Mouse (Mus musculus): ENCODE results near the gene Ccdc171. TPM values are rescaled to one million over a fixed set of nuclear protein-coding genes. Genes with fewer than 3 reads are reported as not detected.
"Not testable (repeated sequence)": the region's sequence is repeated elsewhere in the genome, so short reads cannot be mapped to it uniquely, and the experiment has no call there.

Gene Ccdc171
- polyA plus RNA-seq (2015; fragmentation: Nextera tagmentation; extraction: Ambion mirVana), result 3.5 and 3.8 TPM in 2 replicates

- peak; percentile 96 for ATAC-seq (replicated peaks; ENCODE audit: extremely low read depth, insufficient read depth, low FRiP score)
- Histone ChIP-seq H3K9ac (ENCODE audit: low read length) (peak within 1 kb of the TSS; percentile 90), H3K27ac (ENCODE audit: low read length) (peak within 1 kb of the TSS; percentile 95), H3K27me3 (ENCODE audit: control insufficient read depth, insufficient read depth, low read length) (no peaks in the 10 kb centered on the region), H3K36me3 (ENCODE audit: control insufficient read depth, insufficient read depth) (no peaks in the 10 kb centered on the region), H3K9me3 (replicated peaks; ENCODE audit: control insufficient read depth, low read length) (peaks cover 4% of the 10 kb centered on the region; the same call in 1 of the 2 replicates), H3K4me3 (ENCODE audit: low read length) (peak within 1 kb of the TSS; percentile 91), H3K4me2 (ENCODE audit: low read depth, low read length) (peak within 1 kb of the TSS; percentile 93), H3K4me1 (ENCODE audit: control insufficient read depth, insufficient read depth, low read length) (peaks cover 7% of the 10 kb centered on the region; the same call in 1 of the 2 replicates)
- WGBS, result 0% methylated on average over 73 of the region's 73 CpGs
Observed at GRCm38 (mm10) chr4:83524843-83525689, at the start of gene Ccdc171. Ccdc171 (plus strand) TSS chr4:83525545.

- Histone ChIP-seq H3K4me2 (ENCODE audit: low read depth, low read length) (peak overlapping the region; percentile 90), H3K4me3 (ENCODE audit: low read length) (peak overlapping the region; percentile 86), H3K4me1 (ENCODE audit: control insufficient read depth, insufficient read depth, low read length) (peaks cover 13% of the 10 kb centered on the region), H3K27ac (ENCODE audit: low read length) (peak overlapping the region; percentile 98; the same call in 1 of the 2 replicates), H3K9ac (ENCODE audit: low read length) (peak overlapping the region; percentile 83), H3K9me3 (replicated peaks; ENCODE audit: control insufficient read depth, low read length) (no peaks in the 10 kb centered on the region), H3K36me3 (ENCODE audit: control insufficient read depth, insufficient read depth) (peaks cover 14% of the 10 kb centered on the region), H3K27me3 (ENCODE audit: control insufficient read depth, insufficient read depth, low read length) (no peaks in the 10 kb centered on the region)
- no peak for ATAC-seq (replicated peaks; ENCODE audit: extremely low read depth, insufficient read depth, low FRiP score)
- 25% methylated on average over 12 of the region's 12 CpGs for WGBS
Observed at GRCm38 (mm10) chr4:83485250-83485649, 40.1 kb upstream of the Ccdc171 start.

- Histone ChIP-seq H3K4me2 (ENCODE audit: low read depth, low read length) (peak overlapping the region; percentile 90), H3K36me3 (ENCODE audit: control insufficient read depth, insufficient read depth) (peaks cover 14% of the 10 kb centered on the region)
- 0% methylated on average over 24 of the region's 40 CpGs for WGBS
Observed at GRCm38 (mm10) chr4:83485735-83486116, 39.6 kb upstream of the Ccdc171 start.

GRCm38 (mm10) chr4:83486117-83486901 is 39.0 kb upstream of the Ccdc171 start, which contains the start of gene Psip1:
Psip1 (minus strand) TSS chr4:83486459.
- ATAC-seq (replicated peaks; ENCODE audit: extremely low read depth, insufficient read depth, low FRiP score), result peak; percentile 87
- under 1% methylated on average over 69 of the region's 86 CpGs for WGBS

More at GRCm38 (mm10) chr4:83485735-83486116, 39.6 kb upstream of the Ccdc171 start:
- no peaks in the 10 kb centered on the region for H3K9me3 ChIP-seq (replicated peaks; ENCODE audit: control insufficient read depth, low read length)
- peaks cover 13% of the 10 kb centered on the region for H3K4me1 ChIP-seq (ENCODE audit: control insufficient read depth, insufficient read depth, low read length)
- H3K9ac ChIP-seq (ENCODE audit: low read length), result peak overlapping the region; percentile 83
- peak; percentile 84 for ATAC-seq (replicated peaks; ENCODE audit: extremely low read depth, insufficient read depth, low FRiP score)
- H3K4me3 ChIP-seq (ENCODE audit: low read length), result peak overlapping the region; percentile 86
- peak overlapping the region; percentile 98 for H3K27ac ChIP-seq (ENCODE audit: low read length)
- H3K27me3 ChIP-seq (ENCODE audit: control insufficient read depth, insufficient read depth, low read length), result no peaks in the 10 kb centered on the region

GRCm38 (mm10) chr4:83489121-83489520 is 36.2 kb upstream of the Ccdc171 start:
- ATAC-seq (replicated peaks; ENCODE audit: extremely low read depth, insufficient read depth, low FRiP score), result no peak
- no peaks in the 10 kb centered on the region for H3K9me3 ChIP-seq (replicated peaks; ENCODE audit: control insufficient read depth, low read length)
- no peak overlapping the region for H3K4me2 ChIP-seq (ENCODE audit: low read depth, low read length)
- H3K9ac ChIP-seq (ENCODE audit: low read length), result no peak overlapping the region
- 36% methylated on average over 5 of the region's 5 CpGs for WGBS
- H3K4me1 ChIP-seq (ENCODE audit: control insufficient read depth, insufficient read depth, low read length), result peaks cover 10% of the 10 kb centered on the region
- no peaks in the 10 kb centered on the region for H3K36me3 ChIP-seq (ENCODE audit: control insufficient read depth, insufficient read depth)
- no peaks in the 10 kb centered on the region for H3K27me3 ChIP-seq (ENCODE audit: control insufficient read depth, insufficient read depth, low read length)
- no peak overlapping the region for H3K4me3 ChIP-seq (ENCODE audit: low read length)
- no peak overlapping the region for H3K27ac ChIP-seq (ENCODE audit: low read length)

More at GRCm38 (mm10) chr4:83486117-83486901, 39.0 kb upstream of the Ccdc171 start, which contains the start of gene Psip1:
- H3K9me3 ChIP-seq (replicated peaks; ENCODE audit: control insufficient read depth, low read length), result no peaks in the 10 kb centered on the region
- H3K4me1 ChIP-seq (ENCODE audit: control insufficient read depth, insufficient read depth, low read length), result peaks cover 13% of the 10 kb centered on the region
- peak within 1 kb of the TSS; percentile 90 for H3K4me2 ChIP-seq (ENCODE audit: low read depth, low read length)
- H3K9ac ChIP-seq (ENCODE audit: low read length), result peak within 1 kb of the TSS; percentile 83
- peak within 1 kb of the TSS; percentile 86 for H3K4me3 ChIP-seq (ENCODE audit: low read length)
- H3K36me3 ChIP-seq (ENCODE audit: control insufficient read depth, insufficient read depth), result peaks cover 12% of the 10 kb centered on the region
- H3K27me3 ChIP-seq (ENCODE audit: control insufficient read depth, insufficient read depth, low read length), result no peaks in the 10 kb centered on the region
- H3K27ac ChIP-seq (ENCODE audit: low read length), result peak within 1 kb of the TSS; percentile 98

GRCm38 (mm10) chr4:83493112-83493511 is 32.2 kb upstream of the Ccdc171 start:
- ATAC-seq (replicated peaks; ENCODE audit: extremely low read depth, insufficient read depth, low FRiP score), result no peak
- Histone ChIP-seq H3K27ac (ENCODE audit: low read length) (no peak overlapping the region), H3K27me3 (ENCODE audit: control insufficient read depth, insufficient read depth, low read length) (no peaks in the 10 kb centered on the region), H3K36me3 (ENCODE audit: control insufficient read depth, insufficient read depth) (no peaks in the 10 kb centered on the region), H3K4me2 (ENCODE audit: low read depth, low read length) (no peak overlapping the region), H3K4me3 (ENCODE audit: low read length) (no peak overlapping the region), H3K4me1 (ENCODE audit: control insufficient read depth, insufficient read depth, low read length) (no peaks in the 10 kb centered on the region), H3K9ac (ENCODE audit: low read length) (no peak overlapping the region), H3K9me3 (replicated peaks; ENCODE audit: control insufficient read depth, low read length) (no peaks in the 10 kb centered on the region)
- 100% methylated on average over 1 of the region's 1 CpGs for WGBS

- H3K4me1 ChIP-seq (ENCODE audit: control insufficient read depth, insufficient read depth, low read length); H3K27me3 ChIP-seq (ENCODE audit: control insufficient read depth, insufficient read depth, low read length); H3K4me3 ChIP-seq (ENCODE audit: low read length); H3K9ac ChIP-seq (ENCODE audit: low read length); H3K27ac ChIP-seq (ENCODE audit: low read length); H3K4me2 ChIP-seq (ENCODE audit: low read depth, low read length); ATAC-seq (replicated peaks; ENCODE audit: extremely low read depth, insufficient read depth, low FRiP score); H3K36me3 ChIP-seq (ENCODE audit: control insufficient read depth, insufficient read depth); H3K9me3 ChIP-seq (replicated peaks; ENCODE audit: control insufficient read depth, low read length): not testable (repeated sequence)
- WGBS, result 88% methylated on average over 5 of the region's 5 CpGs
Observed at GRCm38 (mm10) chr4:83497013-83497412, 28.3 kb upstream of the Ccdc171 start.

- Histone ChIP-seq H3K9me3 (replicated peaks; ENCODE audit: control insufficient read depth, low read length) (no peaks in the 10 kb centered on the region), H3K9ac (ENCODE audit: low read length) (no peak overlapping the region), H3K4me3 (ENCODE audit: low read length) (peak overlapping the region; percentile 24), H3K27ac (ENCODE audit: low read length) (no peak overlapping the region), H3K4me2 (ENCODE audit: low read depth, low read length) (peak overlapping the region; percentile 51), H3K27me3 (ENCODE audit: control insufficient read depth, insufficient read depth, low read length) (no peaks in the 10 kb centered on the region), H3K36me3 (ENCODE audit: control insufficient read depth, insufficient read depth) (no peaks in the 10 kb centered on the region), H3K4me1 (ENCODE audit: control insufficient read depth, insufficient read depth, low read length) (no peaks in the 10 kb centered on the region; the same call in 1 of the 2 replicates)
- ATAC-seq (replicated peaks; ENCODE audit: extremely low read depth, insufficient read depth, low FRiP score), result peak; percentile 23; the same call in 1 of the 2 replicates
- WGBS, result 15% methylated on average over 22 of the region's 22 CpGs
Observed at GRCm38 (mm10) chr4:83500154-83501036, 24.9 kb upstream of the Ccdc171 start.

All from heart, embryonic 16.5 days (tissue).